Mouse (Mus musculus) c-Kit-positive CD71-negative TER-119-negative erythroid progenitor cells, embryonic 14.5 days (primary cell): ENCODE data around the gene Hebp2.
"Not testable (repeated sequence)": the region's sequence is repeated elsewhere in the genome, so short reads cannot be mapped to it uniquely, and the experiment has no call there.

Experiments used
- DNase-seq: peaks from one replicate; pipeline ENCODE4 v3.0.0-alpha.2; 2013; ENCODE audit warnings: low read depth

Hebp2 gene

DNA sequence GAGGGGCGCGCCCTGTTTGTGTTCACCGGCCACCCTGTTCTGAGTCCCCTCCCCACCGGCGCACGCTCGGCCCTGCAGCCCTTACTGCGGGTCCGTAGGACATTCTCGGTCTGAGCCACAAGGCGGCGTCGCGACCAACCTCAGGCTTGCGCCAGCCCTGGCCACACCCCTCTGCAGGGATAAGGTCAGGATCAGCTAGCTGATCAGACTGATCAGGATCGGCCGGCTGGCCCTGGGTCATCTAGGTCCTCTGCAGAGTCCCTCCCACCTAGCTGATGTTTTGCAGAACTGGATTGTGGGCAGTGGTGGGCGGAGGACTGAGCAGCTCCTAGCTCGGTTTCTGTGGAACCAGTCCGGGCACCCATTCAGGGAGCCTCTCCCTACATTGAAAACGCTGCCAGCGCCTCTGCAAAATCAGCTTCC, at the start of gene Hebp2:
Gene Hebp2 (minus strand): TSS at position 264 of the 423 bp plus-strand sequence.
- peak; percentile 45 for DNase-seq

DNA sequence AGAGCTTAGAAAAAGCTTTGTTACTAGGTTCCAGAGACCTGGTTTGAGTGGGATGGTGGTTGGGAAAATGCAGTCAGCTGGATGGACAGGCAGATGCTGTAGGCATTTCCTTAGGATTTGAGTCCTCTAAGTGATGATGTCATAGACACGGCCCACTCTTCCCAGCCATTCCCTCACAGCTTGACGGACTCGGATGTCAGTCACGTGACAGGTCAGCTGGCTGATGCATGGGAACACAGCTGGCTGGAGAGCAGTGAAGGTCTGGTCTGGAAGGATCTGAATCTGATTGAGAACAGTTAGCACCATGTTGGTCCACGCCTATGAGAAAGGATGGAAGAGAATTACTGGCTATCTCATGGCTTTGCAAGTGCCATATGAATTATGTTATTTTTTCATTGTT, 43.6 kb upstream of the Hebp2 start:
- no peak for DNase-seq

DNA sequence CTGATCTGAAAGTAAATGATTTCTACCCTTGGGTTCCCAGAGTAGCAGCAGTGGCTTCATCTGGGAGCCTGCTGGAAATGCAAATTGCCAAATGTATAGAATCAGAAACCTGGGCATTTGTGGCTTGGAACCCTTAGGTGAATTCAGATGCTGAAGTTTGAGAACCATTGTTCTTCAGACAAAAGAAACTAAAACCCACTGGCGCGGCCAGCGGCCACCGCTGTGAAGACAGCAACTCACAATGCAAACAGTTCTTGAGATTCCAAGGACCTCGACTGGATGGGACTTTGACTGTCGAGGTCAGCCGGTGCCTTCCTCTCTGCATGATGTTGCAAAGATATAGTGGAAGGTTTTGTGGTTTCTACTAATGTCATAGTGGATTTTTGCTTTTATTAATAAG, 38.3 kb upstream of the Hebp2 start:
- DNase-seq: no peak

DNA sequence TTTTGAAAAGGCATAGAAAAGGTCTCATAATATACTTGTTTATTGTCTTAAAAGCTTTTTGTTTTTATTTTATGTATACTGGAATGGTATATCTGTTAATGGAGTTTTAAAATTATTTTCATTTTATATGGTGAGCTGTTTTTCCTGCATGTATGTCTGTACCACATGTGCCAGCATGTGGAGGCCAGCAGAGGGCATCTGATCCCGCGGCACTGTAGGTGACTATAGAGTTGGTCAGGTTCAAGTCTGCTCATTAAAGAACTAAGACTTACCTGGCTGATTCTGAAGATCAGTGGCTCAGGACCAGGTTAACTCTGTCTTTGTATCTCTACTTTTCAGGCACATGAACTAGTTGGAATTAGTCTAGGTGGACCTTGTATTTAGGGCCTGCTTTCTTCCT, 26.7 kb upstream of the Hebp2 start:
- no peak for DNase-seq

DNA sequence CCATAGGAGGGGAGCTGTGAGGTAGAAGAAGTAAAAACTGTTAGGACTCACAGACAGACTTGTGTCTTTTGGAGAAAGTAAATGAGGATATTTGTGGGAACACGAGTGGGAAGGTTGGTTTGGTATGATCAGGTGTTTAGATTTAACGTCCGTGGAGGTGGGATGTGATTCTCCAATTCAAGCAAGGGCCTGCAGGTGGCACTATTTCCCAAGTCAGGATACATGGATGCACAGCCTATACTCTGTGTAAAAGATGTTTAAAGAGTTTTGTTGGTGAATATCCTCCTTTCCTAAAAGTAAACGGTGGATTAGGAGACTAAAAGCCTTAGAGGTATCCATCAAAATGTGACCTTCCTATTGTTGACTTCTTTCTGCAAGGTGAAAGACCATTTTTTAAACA, 17.1 kb upstream of the Hebp2 start:
- no peak for DNase-seq

DNA sequence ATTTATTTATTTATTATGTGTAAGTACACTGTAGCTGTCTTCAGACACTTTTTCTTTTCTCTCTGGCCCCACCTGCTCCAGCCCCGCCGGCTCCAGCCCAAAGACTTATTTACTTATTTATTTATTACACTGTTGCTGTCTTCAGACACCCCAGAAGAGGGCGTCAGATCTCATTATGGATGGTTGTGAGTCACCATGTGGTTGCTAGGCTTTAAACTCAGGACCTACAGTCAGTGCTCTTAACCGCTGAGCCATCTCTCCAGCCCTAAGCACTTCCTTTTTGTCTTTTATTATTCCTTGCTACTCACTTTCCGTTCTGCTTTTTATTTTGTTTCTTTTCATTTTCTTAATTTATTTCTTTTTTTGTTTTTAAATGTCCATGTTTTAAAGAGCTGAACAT, 15.6 kb upstream of the Hebp2 start:
- no peak for DNase-seq

DNA sequence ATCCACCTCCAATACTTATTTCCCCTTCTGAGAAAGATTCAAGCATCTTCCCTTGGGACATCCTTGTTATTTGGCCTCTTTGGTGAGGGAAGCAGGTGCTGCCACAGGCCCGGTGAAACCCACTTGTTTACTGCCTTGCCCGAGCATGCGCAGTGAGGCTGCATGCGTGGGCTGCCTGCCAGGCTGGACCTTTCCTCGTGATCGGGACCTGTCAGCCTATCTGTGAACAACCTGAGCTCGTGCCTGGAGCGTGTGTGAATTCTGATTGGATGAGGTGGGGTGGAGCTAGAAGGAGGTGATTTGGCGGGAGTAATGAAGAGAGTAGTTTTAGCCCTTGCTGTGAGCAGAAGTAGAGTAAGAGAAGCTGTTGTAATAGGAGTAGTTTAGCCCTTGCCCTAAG, 13.2 kb upstream of the Hebp2 start:
- not testable (repeated sequence) for DNase-seq

DNA sequence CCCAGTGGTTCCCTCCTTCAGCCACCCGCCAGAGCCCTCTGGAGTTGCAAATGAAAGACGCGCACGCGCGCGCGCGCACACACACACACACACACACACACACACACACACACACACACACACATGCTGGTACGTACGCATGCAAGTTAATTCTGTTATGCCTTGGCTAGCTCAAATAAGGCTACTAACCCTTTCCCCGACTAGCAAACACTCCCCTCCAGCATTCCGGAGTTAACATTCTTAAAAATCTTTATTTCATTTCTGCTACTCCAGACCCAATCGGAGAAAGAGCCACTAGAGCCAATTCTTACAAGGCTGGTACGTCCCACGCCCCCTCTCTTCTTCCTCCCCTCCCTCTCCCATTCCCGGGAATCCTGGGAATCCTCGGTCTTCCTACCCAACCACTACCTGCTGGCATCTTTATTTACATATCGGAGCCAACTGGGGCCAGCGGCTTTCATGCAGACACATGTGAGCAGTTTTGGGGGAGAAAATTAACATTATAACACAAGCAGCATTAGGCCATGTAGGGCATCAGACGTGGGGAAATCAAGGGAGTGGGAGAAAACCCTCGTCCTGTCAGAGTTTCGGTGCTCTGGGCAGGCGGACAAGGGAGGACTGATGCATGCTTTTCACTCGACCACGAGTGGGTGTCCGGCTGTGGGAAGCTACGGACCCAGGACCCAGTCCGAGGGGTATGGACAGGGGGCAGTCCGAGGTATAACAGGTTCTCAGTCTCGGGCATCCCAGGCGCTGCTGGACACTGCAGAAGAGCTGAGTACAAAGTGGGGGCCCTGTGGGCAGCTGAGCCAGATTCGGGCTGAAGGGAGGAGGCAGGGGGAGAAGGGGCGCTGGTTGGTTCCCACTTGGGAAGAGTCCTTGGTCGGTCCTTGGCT, 3.7 kb upstream of the Hebp2 start:
- DNase-seq: no peak

DNA sequence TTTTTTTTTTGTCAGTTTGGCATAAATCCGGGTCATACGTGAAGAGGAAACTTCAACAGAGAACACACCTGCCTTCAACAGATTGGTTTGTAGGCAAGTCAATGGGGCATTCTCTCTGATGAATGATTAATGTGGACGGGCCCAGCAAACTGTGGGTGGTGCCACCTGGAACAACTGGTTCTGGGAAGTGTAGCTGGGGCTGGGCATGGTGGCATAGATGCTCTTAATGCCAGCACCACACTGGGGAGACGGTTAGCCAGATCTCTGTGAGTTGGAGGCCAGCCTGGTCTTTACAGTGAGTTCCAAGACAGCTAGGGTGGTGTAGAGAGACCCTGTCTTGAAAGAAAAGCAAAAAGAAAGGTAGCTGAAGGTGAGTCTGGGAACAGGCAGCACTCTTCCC, 1.5 kb upstream of the Hebp2 start:
- DNase-seq: no peak

DNA sequence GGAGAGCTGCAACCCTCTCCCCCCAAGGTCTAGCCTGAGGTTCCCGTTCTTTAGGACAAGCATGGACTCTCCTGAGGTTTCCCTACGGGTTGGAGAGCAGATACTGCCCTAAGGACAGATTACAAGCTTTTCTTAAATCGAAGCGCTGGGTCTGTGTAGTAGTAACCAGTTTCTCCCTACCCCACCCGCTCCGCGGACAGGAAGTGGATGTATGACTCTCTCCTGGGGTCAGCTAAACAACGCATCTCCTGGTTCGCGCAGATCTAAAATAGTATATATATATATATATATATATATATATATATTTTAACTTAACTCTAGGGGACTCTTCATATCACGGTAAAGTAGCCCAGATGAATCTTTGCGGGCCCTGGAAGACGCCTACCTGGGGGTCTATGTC, 567 bp downstream of the Hebp2 start:
- DNase-seq: no peak

DNA sequence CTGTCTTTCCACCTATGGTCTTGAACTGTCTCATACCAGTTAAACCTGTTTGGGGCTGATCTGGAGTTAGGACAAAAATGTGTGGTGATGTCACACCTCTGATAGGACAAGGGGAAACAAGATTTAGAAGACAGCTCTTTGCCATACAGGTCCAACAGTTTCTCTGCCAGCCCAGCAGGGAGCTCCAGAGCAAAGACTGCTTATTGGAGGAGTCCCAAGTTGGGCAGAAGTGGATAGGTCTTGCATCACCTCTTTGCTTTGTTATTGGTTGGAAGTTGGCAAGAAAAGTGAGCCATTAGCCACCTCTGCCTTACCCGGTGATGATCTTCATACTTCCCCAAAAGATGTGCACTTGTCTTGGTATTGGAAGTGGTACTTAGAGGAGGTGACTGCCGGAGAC, 9.0 kb downstream of the Hebp2 start:
- DNase-seq: no peak

DNA sequence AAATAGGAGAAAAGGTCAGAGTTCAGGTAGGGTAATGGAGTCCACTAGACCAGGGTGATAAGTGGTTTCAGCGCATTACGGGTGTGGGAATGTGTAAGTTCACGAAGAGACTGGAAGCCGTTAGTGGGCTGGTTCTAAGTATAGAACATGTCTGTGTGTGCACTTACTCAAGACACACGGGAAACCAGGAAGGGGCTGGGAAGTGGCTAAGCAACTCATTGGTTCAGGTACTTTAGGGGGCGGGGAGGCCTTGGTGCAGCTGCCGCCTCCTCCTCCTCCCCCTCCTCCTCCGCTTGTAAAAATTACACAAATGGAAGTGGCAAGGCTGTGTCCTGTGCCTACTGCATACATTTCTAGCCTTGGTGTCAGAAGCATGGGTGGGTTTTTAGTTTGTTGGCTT, 13.6 kb downstream of the Hebp2 start:
- DNase-seq: no peak

DNA sequence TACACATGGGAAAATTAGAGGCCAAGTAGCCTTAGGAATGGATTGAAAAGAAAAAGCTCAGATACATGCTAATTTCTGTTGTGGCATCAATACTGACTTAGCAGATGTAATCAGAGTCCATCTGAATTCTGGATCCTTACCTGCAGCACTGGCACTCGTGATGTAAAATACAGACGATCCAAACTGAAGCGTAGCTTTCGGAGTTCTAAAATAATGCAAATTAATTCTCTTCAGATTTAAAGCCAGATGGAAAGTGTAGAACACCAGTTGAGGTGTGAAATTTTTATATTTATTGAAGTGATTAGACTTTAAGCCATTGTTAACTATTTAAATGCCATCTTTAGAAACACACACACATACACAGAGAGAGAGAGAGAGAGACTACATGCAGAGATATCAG, 15.7 kb downstream of the Hebp2 start:
- DNase-seq: no peak

DNA sequence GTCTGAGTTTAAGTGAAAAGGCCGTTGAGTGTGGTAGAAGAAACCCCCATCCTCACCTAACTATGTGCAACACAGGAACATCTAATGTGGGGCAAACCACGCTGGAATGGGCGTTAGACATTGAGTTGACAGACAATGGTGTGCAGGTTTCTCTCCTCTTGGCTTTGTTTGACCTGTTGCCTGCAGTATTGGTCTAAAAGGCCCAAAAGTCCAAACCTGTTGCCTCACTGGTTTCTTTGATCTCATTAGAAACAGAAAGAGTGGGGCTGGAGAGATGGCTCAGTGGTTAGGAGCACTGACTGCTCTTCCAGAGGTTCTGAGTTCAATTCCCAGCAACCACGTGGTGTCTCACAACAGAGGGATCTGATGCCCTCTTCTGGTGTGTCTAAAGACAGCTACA, 16.7 kb downstream of the Hebp2 start:
- DNase-seq: no peak

DNA sequence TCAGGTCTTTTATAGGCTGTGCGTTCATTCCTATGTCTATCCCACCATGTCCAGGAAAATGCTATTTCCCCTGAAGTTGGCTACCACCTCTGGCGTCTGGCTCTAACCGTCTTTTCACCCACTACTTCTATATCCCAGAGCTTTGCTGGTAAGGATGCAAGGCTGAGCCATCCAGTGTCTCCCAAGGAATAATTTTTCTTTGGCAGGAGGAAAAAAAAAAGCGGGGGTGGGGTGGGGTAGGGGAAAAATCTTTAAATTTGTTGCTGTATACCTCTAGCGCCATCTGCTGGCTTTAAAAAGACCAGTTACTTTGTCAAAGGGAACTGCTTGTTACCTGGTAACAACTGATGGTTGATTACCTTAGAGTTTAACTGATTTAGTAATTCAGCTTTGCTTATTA, 17.4 kb downstream of the Hebp2 start:
- DNase-seq: no peak

DNA sequence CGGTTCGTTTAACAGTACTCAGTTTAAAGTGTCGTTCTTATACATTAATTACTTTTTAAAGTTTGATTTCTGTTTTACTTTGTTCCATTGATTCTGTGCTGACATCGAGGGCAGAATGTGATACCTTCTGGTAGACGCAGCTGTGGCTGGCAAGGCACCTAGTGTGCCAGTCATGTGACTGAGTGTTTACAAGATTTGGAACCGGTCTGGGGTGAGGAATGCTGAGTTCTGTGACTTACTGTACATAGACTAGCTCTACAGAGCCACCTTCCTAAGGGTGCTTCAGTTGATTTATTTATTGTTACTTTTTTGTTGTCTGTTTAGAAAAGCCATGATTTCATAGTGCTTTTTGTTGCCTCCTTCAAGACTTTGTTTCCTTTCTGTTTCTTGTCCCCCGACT, 18.1 kb downstream of the Hebp2 start:
- no peak for DNase-seq

DNA sequence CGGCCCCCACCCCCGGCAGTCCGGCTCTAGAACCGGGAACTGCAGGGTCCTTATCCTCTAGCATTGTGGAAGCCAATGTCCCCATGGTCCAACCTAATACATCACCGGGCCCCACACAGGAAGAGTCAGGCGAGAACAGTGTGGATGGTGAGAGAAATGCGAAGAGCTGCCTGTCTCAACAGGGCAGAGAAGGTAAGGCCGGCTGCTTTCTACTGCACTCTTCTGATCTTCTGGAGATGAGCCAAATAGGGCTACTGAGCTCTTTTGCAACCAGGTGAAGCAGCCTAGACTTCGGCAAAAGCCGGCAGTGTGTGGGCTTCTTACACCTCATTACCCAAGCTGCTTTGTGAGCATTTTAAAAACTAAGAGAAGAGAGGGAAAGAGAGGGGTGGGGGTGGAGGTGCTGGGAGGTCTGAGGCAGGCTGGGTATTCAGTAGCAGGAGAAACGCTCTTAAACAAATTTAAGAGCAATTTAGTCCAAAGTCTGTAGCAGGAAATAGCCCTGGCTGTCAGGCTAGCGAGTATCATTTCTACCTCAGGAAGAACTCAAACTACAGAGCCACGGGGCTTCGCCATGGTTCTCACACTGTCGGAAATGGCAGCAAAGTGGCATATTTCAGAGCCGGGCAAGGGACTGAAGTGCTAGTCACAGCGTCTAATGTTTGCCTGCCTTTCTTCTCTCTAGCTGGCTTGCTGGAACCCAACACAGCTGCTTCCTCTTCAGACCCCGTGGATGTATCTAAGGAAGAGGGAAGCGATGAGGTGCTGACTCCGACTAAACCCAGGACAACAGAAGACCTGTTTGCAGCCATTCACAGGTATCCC, 18.8 kb downstream of the Hebp2 start:
- DNase-seq: no peak

DNA sequence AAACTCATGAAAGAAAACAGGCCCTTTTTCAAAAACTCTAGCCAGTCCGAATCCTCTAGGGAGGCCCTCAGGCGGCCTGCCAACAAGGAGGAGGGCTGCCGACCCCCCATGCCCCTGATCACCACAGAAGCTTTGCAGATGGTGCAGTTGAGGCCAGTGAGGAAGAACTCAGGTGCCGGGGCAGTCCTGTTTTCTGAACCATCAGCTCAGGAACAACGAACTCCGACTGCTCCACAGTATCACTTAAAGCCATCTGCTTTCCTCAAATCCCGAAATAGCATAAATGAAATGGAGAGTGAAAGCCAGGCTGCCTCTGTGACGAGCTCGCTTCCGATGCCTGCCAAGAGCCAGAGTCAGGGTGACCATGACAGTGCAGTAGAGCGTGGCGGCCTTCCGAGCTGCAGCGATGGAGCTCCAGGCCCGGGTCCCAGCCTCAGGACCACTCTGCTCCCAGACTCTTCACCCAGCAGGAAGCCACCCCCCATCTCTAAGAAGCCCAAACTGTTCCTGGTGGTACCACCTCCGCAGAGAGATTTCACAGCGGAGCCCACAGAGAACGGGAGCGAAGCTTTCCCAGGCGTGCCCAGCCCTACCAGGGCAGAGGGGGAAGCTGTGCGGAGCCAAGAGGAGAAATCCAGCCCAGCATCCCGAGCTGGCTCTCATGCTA, 19.6 kb downstream of the Hebp2 start:
- no peak for DNase-seq

DNA sequence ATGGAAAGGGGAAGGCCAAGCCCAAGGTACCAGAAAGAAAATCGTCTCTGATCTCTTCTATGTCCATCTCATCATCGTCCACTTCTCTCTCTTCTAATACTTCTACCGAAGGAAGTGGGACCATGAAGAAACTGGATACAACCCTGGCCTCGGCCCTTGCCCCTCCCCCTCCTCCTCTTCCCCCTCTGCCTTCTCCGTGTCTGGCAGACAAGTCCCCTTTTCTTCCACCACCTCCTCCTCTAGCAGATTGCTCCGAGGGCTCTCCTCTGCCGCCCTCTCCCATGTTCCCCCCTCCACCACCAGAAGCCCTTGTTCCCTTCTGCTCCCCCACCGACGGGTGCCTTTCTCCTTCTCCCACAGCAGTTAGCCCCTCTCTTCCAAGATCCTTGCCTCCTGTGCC, 20.1 kb downstream of the Hebp2 start:
- no peak for DNase-seq

DNA sequence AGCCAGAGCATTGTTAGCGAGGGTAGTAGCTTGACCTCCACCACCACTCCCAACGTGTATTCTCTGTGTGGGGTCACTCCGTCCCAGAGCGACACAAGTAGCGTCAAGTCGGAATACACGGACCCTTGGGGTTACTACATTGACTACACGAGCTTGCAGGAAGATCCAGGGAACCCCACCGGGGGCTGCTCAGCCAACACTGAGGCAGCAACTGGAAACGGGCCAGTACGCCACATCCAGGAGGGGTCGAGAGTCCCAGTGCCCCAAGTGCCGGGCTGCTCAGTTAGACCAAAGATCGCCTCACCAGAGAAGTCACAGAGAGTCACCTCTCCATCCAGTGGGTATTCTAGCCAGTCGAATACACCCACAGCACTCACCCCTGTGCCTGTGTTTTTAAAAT, 20.6 kb downstream of the Hebp2 start:
- no peak for DNase-seq

DNA sequence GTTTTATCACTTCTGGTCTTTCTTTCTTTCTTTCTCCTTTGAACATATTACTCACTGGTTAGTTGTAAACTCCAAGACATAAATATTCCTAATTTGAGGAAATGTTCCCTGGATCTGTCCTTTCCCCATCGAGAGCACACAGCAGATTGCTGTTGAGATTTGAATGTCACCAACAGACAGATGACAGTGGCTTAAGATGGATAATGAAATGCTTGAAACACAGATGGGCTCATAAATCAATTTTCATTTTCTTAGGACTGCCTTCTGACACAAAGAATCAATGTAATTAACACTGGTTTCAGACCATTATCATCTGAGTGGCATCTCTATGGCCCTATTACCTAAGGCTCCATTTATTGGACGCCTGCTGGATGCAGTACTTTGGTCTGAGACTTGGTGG, 23.3 kb downstream of the Hebp2 start:
- DNase-seq: no peak

DNA sequence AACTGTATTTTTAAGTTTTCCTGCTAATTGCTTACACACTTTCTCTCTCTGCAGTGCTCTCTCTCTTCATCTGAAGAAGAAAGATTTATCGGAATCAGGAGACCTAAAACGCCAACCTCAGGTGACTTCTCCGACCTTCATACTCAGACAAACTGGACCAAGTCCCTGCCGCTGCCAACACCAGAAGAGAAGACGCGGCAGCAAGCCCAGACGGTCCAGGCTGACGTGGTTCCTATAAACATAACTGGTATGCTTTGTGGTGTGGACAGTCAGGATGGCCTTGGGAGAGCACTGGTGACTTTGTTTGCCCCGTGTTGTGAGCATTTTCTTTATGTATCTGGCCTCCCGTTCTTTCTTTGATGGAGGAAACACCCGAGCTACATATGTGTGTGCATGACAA, 34.4 kb downstream of the Hebp2 start:
- no peak for DNase-seq

DNA sequence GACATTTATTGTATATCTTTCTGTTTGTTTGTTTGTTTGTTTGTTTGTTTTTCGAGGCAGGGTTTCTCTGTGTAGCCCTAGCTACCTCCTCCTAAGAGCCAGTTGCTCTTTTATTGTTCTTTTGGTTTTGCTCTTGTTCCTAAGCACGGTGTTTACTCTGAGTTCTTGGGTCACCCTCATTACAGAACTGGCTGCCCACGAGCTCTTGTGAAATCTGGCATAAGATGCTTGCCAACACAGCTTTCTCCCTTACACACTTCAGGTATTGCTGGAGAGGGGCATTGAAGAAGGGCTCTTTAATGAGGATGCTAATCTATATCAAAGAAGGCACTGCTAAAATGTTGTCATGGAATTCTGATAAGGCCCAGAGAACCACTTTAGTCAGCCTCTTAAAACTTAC, 35.2 kb downstream of the Hebp2 start:
- DNase-seq: no peak
